Mouse (Mus musculus): ENCODE measurements at regions not wholly inside any gene's neighbourhood (a gene's known extent, or its start where the extent isn't known, plus 50 kb on each side); places are given as distances from the start of the nearest gene placed in this dataset.

GRCm38 (mm10) chr3:21791983-21792631 is 284.3 kb upstream of the Tbl1xr1 start:
- no peak for TF ChIP-seq POLR2A (IDR thresholded peaks at IDR 0.05; ENCODE audit: control insufficient read depth in 1 of 2, insufficient read depth in 1 of 2, low read depth in 1 of 2, low read length in 2 of 2, poor library complexity in 1 of 2)
- TF ChIP-seq EP300 (IDR thresholded peaks at IDR 0.05; ENCODE audit: low read depth in 1 of 2, low read length in 2 of 2), result no peak
- TF ChIP-seq ZNF384 (IDR thresholded peaks at IDR 0.05; ENCODE audit: low read depth, low read length), result no peak
- no peak for TF ChIP-seq TAL1 (IDR thresholded peaks at IDR 0.05; ENCODE audit: low read length)

Measured in MEL (cell line).